Mouse (Mus musculus) lung, postnatal 10 days (tissue): ENCODE measurements around the gene Rnf208.
A peak's percentile ranks its signal among the peaks of the same experiment; 100 is the strongest.

Experiments
- DNase-seq: peaks from one replicate; pipeline ENCODE4 v3.0.0; 2021

Rnf208 gene

GRCm38 (mm10) chr2:25242101-25242506 is at the start of gene Rnf208, which contains the start of gene Cysrt1:
Rnf208 (plus strand) TSS chr2:25242255.
Cysrt1 (minus strand) TSS chr2:25242452.
- no peak for DNase-seq

- DNase-seq: peak; percentile 91
Observed at GRCm38 (mm10) chr2:25193330-25193770, 48.7 kb upstream of the Rnf208 start.

- no peak for DNase-seq
Observed at GRCm38 (mm10) chr2:25194006-25194405, 48.0 kb upstream of the Rnf208 start.

GRCm38 (mm10) chr2:25194486-25195171 is 47.4 kb upstream of the Rnf208 start:
- no peak for DNase-seq

GRCm38 (mm10) chr2:25195211-25196156 is 46.6 kb upstream of the Rnf208 start:
- DNase-seq: peak; percentile 83

GRCm38 (mm10) chr2:25196172-25196954 is 45.7 kb upstream of the Rnf208 start, which contains the start of gene Tor4a:
Tor4a (minus strand) TSS chr2:25196886.
- peak; percentile 90 for DNase-seq

GRCm38 (mm10) chr2:25197191-25197590 is 44.9 kb upstream of the Rnf208 start:
- DNase-seq: peak; percentile 59

- DNase-seq: no peak
Observed at GRCm38 (mm10) chr2:25197946-25198345, 44.1 kb upstream of the Rnf208 start.

- no peak for DNase-seq
Observed at GRCm38 (mm10) chr2:25200631-25201030, 41.4 kb upstream of the Rnf208 start.

- peak; percentile 32 for DNase-seq
Observed at GRCm38 (mm10) chr2:25203631-25204214, 38.3 kb upstream of the Rnf208 start.

- no peak for DNase-seq
Observed at GRCm38 (mm10) chr2:25207593-25207992, 34.5 kb upstream of the Rnf208 start.

- no peak for DNase-seq
Observed at GRCm38 (mm10) chr2:25210686-25211085, 31.4 kb upstream of the Rnf208 start.

- peak; percentile 97 for DNase-seq
Observed at GRCm38 (mm10) chr2:25211121-25211670, 30.9 kb upstream of the Rnf208 start, which contains the start of gene Nelfb. Nelfb (minus strand) TSS chr2:25211489.

GRCm38 (mm10) chr2:25213266-25213865 is 28.7 kb upstream of the Rnf208 start:
- DNase-seq: no peak

GRCm38 (mm10) chr2:25214444-25214843 is 27.6 kb upstream of the Rnf208 start, which contains the start of gene Stpg3:
Stpg3 (minus strand) TSS chr2:25214637.
- DNase-seq: no peak

- DNase-seq: no peak
Observed at GRCm38 (mm10) chr2:25217666-25218065, 24.4 kb upstream of the Rnf208 start.

- no peak for DNase-seq
Observed at GRCm38 (mm10) chr2:25218445-25218844, 23.6 kb upstream of the Rnf208 start, which contains the start of gene Fam166a. Fam166a (plus strand) TSS chr2:25218745.

- DNase-seq: no peak
Observed at GRCm38 (mm10) chr2:25221331-25221772, 20.7 kb upstream of the Rnf208 start.

- DNase-seq: peak; percentile 90
Observed at GRCm38 (mm10) chr2:25223681-25224491, 18.2 kb upstream of the Rnf208 start.

- DNase-seq: no peak
Observed at GRCm38 (mm10) chr2:25224492-25224765, 17.6 kb upstream of the Rnf208 start, which contains the start of gene Tubb4b. Tubb4b (minus strand) TSS chr2:25224702.
